Mouse (Mus musculus) MEL (cell line): ENCODE results near the gene Ablim1. TPM values are rescaled to one million over a fixed set of nuclear protein-coding genes. Genes with fewer than 3 reads are reported as not detected.

Source experiments
- DNase-seq: peaks from one replicate; pipeline ENCODE4 v3.0.0; 2011; ENCODE audit warnings: low read depth, low spot score
- H3K27ac ChIP-seq: 2 replicates; pipeline ENCODE4 v1.5.1; 2012; ENCODE audit warnings: low read depth, mild to moderate bottlenecking, control low read depth, low read length, moderate library complexity; ENCODE audit not compliant: control insufficient read depth
- H3K27me3 ChIP-seq, 2 experiments: fragments of 150-350 bp in 1 of 2; sonication (generic) in 1 of 2; 2 replicates each; pipeline ENCODE4 v1.6.1; 2012; ENCODE audit warnings: low read length in 2 of 2, mild to moderate bottlenecking in 2 of 2, improper control_type of control experiment in 1 of 2, moderate library complexity in 1 of 2; ENCODE audit not compliant: insufficient read depth in 2 of 2, control insufficient read depth in 1 of 2
- H3K36me3 ChIP-seq, 2 experiments: 2 replicates each; pipeline ENCODE4 v1.6.1; 2012 to 2014; ENCODE audit warnings: low read length in 2 of 2, improper control_type of control experiment in 1 of 2, inconsistent platforms in 1 of 2, mild to moderate bottlenecking in 1 of 2; ENCODE audit not compliant: insufficient read depth in 2 of 2, control insufficient read depth in 1 of 2
- H3K4me1 ChIP-seq, 2 experiments: fragments of 150-350 bp in 1 of 2; sonication (generic) in 1 of 2; 2 replicates each; pipeline ENCODE4 v1.6.1; 2012; ENCODE audit warnings: low read length in 2 of 2, improper control_type of control experiment in 1 of 2, mild to moderate bottlenecking in 1 of 2; ENCODE audit not compliant: insufficient read depth in 2 of 2, control insufficient read depth in 1 of 2
- H3K4me3 ChIP-seq, 2 experiments: fragments of 150-350 bp in 1 of 2; sonication (generic) in 1 of 2; 2 replicates each; pipeline ENCODE4 v1.5.1; 2012; ENCODE audit warnings: low read depth in 2 of 2, low read length in 2 of 2, mild to moderate bottlenecking in 2 of 2, moderate library complexity in 2 of 2, control low read depth in 1 of 2, improper control_type of control experiment in 1 of 2; ENCODE audit not compliant: control insufficient read depth in 1 of 2, insufficient read depth in 1 of 2
- H3K79me2 ChIP-seq: 2 replicates; pipeline ENCODE4 v1.6.1; 2012; ENCODE audit warnings: mild to moderate bottlenecking, low read length, moderate library complexity; ENCODE audit not compliant: control insufficient read depth, poor library complexity, insufficient read depth
- H3K9ac ChIP-seq: 2 replicates; pipeline ENCODE4 v1.6.1; 2012; ENCODE audit warnings: low read depth, mild to moderate bottlenecking, control low read depth, low read length, moderate library complexity; ENCODE audit not compliant: control insufficient read depth, poor library complexity, severe bottlenecking
- H3K9me3 ChIP-seq: fragments of 150-350 bp; sonication (generic); replicated peaks from 2 replicates; pipeline ENCODE4 v1.6.1; 2012; ENCODE audit warnings: mild to moderate bottlenecking, low read length, improper control_type of control experiment, moderate library complexity; ENCODE audit not compliant: insufficient read depth
- CHD1 ChIP-seq: IDR thresholded peaks from 2 replicates; pipeline ENCODE4 v1.6.1; 2012; ENCODE audit warnings: low read depth, mild to moderate bottlenecking, inconsistent platforms, low read length, improper control_type of control experiment
- CTCF ChIP-seq, 3 experiments: IDR thresholded peaks in 2 of 3; conservative IDR thresholded peaks in 1 of 3; 2 replicates each; pipeline ENCODE4 v1.5.1; 2011 to 2012; ENCODE audit warnings: low read length in 3 of 3, low read depth in 2 of 3, mild to moderate bottlenecking in 2 of 3, improper control_type of control experiment in 1 of 3, inconsistent platforms in 1 of 3, mixed read lengths in 1 of 3, moderate library complexity in 1 of 3; ENCODE audit not compliant: control insufficient read depth in 1 of 3, insufficient read depth in 1 of 3, poor library complexity in 1 of 3, severe bottlenecking in 1 of 3
- E2F4 ChIP-seq: IDR thresholded peaks from 2 replicates; pipeline ENCODE4 v1.6.1; 2011; ENCODE audit warnings: low read depth, low read length, improper control_type of control experiment, borderline replicate concordance
- ETS1 ChIP-seq: IDR thresholded peaks from 2 replicates; pipeline ENCODE4 v1.6.1; 2012; ENCODE audit warnings: low read depth, mild to moderate bottlenecking, inconsistent platforms, low read length, improper control_type of control experiment, moderate library complexity
- GATA1 ChIP-seq: IDR thresholded peaks from 2 replicates; pipeline ENCODE4 v1.6.1; 2011; ENCODE audit warnings: low read depth, low read length, improper control_type of control experiment
- MAX ChIP-seq: IDR thresholded peaks from 2 replicates; pipeline ENCODE4 v1.6.1; 2011; ENCODE audit warnings: low read length, improper control_type of control experiment
- MAZ ChIP-seq: IDR thresholded peaks from 2 replicates; pipeline ENCODE4 v1.6.1; 2012; ENCODE audit warnings: low read depth, mild to moderate bottlenecking, inconsistent platforms, low read length, improper control_type of control experiment
- MEF2A ChIP-seq: IDR thresholded peaks from 2 replicates; pipeline ENCODE4 v1.6.1; 2014; ENCODE audit warnings: low read depth, mild to moderate bottlenecking, inconsistent platforms, low read length, improper control_type of control experiment; ENCODE audit not compliant: poor library complexity, insufficient replicate concordance, severe bottlenecking; ENCODE audit errors: extremely low read depth
- MYC ChIP-seq: IDR thresholded peaks from 2 replicates; pipeline ENCODE4 v1.6.1; 2011; ENCODE audit warnings: low read depth, mild to moderate bottlenecking, low read length, improper control_type of control experiment, moderate library complexity
- POLR2A ChIP-seq, 2 experiments: IDR thresholded peaks; 2 replicates each; pipeline ENCODE4 v1.6.1; 2011 to 2012; ENCODE audit warnings: low read length in 2 of 2, mild to moderate bottlenecking in 2 of 2, control low read depth in 1 of 2, improper control_type of control experiment in 1 of 2, low read depth in 1 of 2, moderate library complexity in 1 of 2; ENCODE audit not compliant: control insufficient read depth in 1 of 2, insufficient read depth in 1 of 2, poor library complexity in 1 of 2
- POLR2AphosphoS2 ChIP-seq: IDR thresholded peaks from 2 replicates; pipeline ENCODE4 v1.6.1; 2011; ENCODE audit warnings: low read length, improper control_type of control experiment
- POLR2AphosphoS5 ChIP-seq: IDR thresholded peaks from 2 replicates; pipeline ENCODE4 v1.6.1; 2012; ENCODE audit warnings: low read depth, borderline replicate concordance, mild to moderate bottlenecking, inconsistent platforms, low read length, moderate library complexity, mixed read lengths
- RAD21 ChIP-seq: IDR thresholded peaks from 2 replicates; pipeline ENCODE4 v1.6.1; 2011; ENCODE audit warnings: mild to moderate bottlenecking, low read depth, low read length, improper control_type of control experiment
- RCOR1 ChIP-seq: IDR thresholded peaks from 2 replicates; pipeline ENCODE4 v1.6.1; 2012; ENCODE audit warnings: low read depth, mild to moderate bottlenecking, inconsistent platforms, low read length, improper control_type of control experiment
- SIN3A ChIP-seq: IDR thresholded peaks from 2 replicates; pipeline ENCODE4 v1.6.1; 2012; ENCODE audit warnings: low read length, improper control_type of control experiment, inconsistent platforms
- SMC3 ChIP-seq: IDR thresholded peaks from 2 replicates; pipeline ENCODE4 v1.6.1; 2011; ENCODE audit warnings: low read depth, low read length, improper control_type of control experiment
- UBTF ChIP-seq: IDR thresholded peaks from 2 replicates; pipeline ENCODE4 v1.6.1; 2012; ENCODE audit warnings: low read depth, mild to moderate bottlenecking, inconsistent platforms, low read length, improper control_type of control experiment, moderate library complexity, borderline replicate concordance; ENCODE audit not compliant: insufficient read depth
- USF1 ChIP-seq: IDR thresholded peaks from 2 replicates; pipeline ENCODE4 v1.6.1; 2014; ENCODE audit warnings: low read depth, mild to moderate bottlenecking, inconsistent platforms, low read length, improper control_type of control experiment, moderate library complexity
- ZC3H11A ChIP-seq: IDR thresholded peaks from 2 replicates; pipeline ENCODE4 v1.6.1; 2012; ENCODE audit warnings: low read depth, mild to moderate bottlenecking, inconsistent platforms, low read length, improper control_type of control experiment
- polyA plus RNA-seq, 2 experiments: library from polyadenylated mRNA; stranded (reverse) in 1 of 2; unstranded in 1 of 2; fragments of >175 nt in 1 of 2; fragments of >200 nt in 1 of 2; gene quantifications; 2 replicates each; pipeline versions ENCODE4 v1.2.1 to v1.2.4; 2012; ENCODE audit warnings: low replicate concordance in 2 of 2, low read depth in 1 of 2; ENCODE audit not compliant: insufficient read length in 2 of 2, insufficient read depth in 1 of 2, missing spikeins in 1 of 2
- total RNA-seq: library from RNA; depleted of rRNA; stranded (reverse); fragments of 300-350 nt; gene quantifications from 2 replicates; pipeline ENCODE4 v1.2.3, GENCODE M21; 2012

Gene Ablim1
- total and polyA plus RNA-seq, 3 experiments: not detected

DNA sequence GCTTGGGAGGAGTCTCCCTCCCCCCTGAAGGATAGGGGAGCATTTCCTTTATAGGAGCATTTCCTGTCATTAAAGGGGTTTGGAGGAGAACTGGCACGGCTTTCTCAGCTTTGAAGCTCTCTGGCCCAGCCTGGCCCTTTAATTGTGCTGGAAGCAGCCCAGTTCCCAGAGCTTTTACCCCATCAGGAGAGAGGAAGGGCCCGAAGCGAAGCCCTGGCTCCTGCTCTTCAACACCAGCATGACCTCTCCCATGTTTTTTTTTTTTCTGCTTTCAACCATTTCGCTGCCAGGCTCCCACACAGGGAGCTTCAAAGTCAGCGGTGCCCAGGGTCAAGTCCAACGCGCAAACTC, 311.3 kb downstream of the Ablim1 start:
- Histone ChIP-seq H3K9me3 (no peaks in the 10 kb centered on the region), H3K27ac (no peak overlapping the region), H3K4me3 (no peak overlapping the region), H3K79me2 (no peaks in the 10 kb centered on the region), H3K9ac (no peak overlapping the region), H3K4me1 (no peaks in the 10 kb centered on the region), H3K27me3 (no peaks in the 10 kb centered on the region; a peak in 1 of 4 replicates), H3K36me3 (no peaks in the 10 kb centered on the region)
- TF ChIP-seq CTCF (IDR thresholded peaks at IDR 0.05 in 2 of 3, conservative IDR thresholded peaks at IDR 0.05 in 1 of 3; ENCODE audit: control insufficient read depth in 1 of 3, insufficient read depth in 1 of 3, low read depth in 2 of 3, low read length in 3 of 3, poor library complexity in 1 of 3, severe bottlenecking in 1 of 3) (no peak), POLR2A (IDR thresholded peaks at IDR 0.05; ENCODE audit: control insufficient read depth in 1 of 2, insufficient read depth in 1 of 2, low read depth in 1 of 2, low read length in 2 of 2, poor library complexity in 1 of 2) (no peak), E2F4 (no peak), SMC3 (no peak), USF1 (no peak), ZC3H11A (no peak), POLR2AphosphoS2 (no peak), MAX (no peak), MYC (no peak), POLR2AphosphoS5 (no peak), SIN3A (no peak), CHD1 (no peak), UBTF (no peak), GATA1 (no peak), RCOR1 (no peak), ETS1 (no peak), MEF2A (no peak)
- DNase-seq: no peak

DNA sequence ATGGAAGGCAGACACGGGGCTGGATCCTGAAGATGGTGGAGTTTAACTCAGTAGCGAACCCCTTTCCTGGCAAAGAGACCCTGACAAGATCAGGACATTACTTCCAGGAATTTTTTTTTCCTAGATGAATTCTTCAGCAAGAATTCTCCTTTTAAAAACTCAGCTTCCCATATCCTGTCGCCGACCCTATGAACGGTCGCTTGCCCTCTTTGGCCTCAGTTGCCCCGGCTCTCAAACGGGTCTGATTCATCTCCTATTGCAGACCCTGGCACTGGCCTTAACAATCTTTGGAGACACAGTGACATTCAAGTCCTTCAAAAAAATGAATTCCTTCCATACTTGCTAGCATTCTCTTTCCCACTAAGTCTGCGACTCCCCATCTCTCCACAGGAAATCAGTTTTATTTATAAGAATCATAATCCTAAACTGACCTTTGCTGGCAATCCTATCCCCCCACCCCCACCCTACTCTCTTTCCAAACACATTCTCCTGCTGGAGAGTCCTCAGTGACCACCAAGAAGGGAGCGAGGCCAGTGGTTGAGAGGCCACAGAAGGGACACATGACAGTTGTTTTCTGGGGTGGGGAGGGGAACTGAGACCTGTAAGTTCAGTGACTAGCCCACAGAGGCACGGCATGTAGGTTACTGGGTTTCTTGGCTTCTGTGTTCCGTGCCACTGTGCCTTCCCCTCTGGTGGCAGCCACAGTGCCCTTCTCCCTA, 311.8 kb downstream of the Ablim1 start:
- Histone ChIP-seq H3K27ac (no peak overlapping the region), H3K36me3 (no peaks in the 10 kb centered on the region), H3K9me3 (no peaks in the 10 kb centered on the region), H3K4me1 (no peaks in the 10 kb centered on the region), H3K79me2 (no peaks in the 10 kb centered on the region), H3K4me3 (no peak overlapping the region), H3K9ac (no peak overlapping the region), H3K27me3 (no peaks in the 10 kb centered on the region)
- DNase-seq: no peak
- TF ChIP-seq MAZ (no peak), RAD21 (no peak), SMC3 (no peak)
